Mouse (Mus musculus): ENCODE results near the gene Dock4.

Dock4 gene

DNA sequence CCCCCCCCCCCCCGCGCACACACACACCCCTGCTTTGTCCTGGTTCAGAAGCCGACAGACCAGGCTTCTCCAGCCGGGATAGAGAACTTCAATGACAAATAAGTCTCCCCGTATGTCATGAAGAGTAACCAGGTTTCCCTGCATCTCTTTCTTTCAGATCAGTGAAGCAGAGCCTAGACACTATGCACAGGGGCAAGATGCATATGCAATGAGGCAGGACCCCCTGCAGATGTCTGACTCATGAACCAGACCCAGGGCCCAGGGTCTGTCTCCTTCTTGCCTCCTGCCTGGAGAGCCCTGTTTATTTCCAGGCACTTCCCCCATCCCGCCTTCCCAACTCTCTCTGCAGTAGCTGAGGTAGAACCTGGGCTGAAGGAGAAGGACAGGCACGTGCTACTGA lies 448.0 kb downstream of the Dock4 start:
- DNase-seq = no peak

- no peak for DNase-seq
Measured at GRCm38 (mm10) chr12:40894695-40895094, 448.9 kb downstream of the Dock4 start.

All from retina, postnatal 1 day (tissue).